Mouse (Mus musculus) G1E (cell line): ENCODE results near the gene Kalrn.

ENCODE experiments used
- CTCF ChIP-seq: IDR thresholded peaks from 2 replicates; pipeline ENCODE4 v1.5.1; 2012; ENCODE audit warnings: low read depth, low read length, inconsistent platforms, mixed read lengths
- GATA1 ChIP-seq: IDR thresholded peaks from 2 replicates; pipeline ENCODE4 v1.6.1; 2012; ENCODE audit warnings: borderline replicate concordance, low read length, inconsistent platforms, mixed read lengths

DNA sequence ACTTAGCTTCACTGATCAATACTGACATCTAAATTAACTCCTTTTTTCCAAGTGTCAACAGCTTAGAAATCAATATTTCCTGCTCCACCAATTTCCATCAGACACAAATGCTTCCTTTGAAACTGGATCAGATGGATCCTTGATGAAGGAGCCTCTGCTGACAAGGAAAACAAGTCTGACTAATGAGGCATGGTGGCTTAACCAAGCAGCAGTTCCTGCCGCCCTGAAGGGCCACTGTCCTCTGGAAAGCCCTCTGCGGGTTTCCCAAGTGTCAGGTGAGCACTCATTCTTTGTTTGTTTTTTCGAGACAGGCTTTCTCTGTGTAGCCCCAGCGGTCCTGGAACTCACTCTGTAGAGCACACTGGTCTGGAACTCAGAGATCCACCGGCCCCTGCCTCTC, 341.4 kb downstream of the Kalrn start:
- no peak for TF ChIP-seq CTCF
- TF ChIP-seq GATA1 = no peak
